In genomic region chr1:166848015-166848535, GRCm38 (mm10) we compare ENCODE assay signal across 19 mouse cellular contexts.
DNase-seq lines count a peak whose midpoint lies in the region.
"Had no signal": no experiment of that assay in that cellular context is flagged by ENCODE, and none has a peak within 500 bp of the region (broad histone marks: within the 10 kb centered on the region; RNA-seq: fewer than 3 reads in every experiment).

No protein-coding gene starts in this region.

- no peaks in the 10 kb centered on the region for H3K9me3 ChIP-seq in heart, embryonic 10.5 days
- H3K9me3 ChIP-seq: forebrain, embryonic 10.5 days; heart, embryonic 12.5 days; hindbrain, embryonic 15.5 days; kidney, embryonic 15.5 days; limb, embryonic 13.5 days; liver, embryonic 13.5 days had no signal

- 56% methylated on average over 4 of the region's 4 CpGs for WGBS in heart, embryonic 10.5 days

- peaks cover 4% of the 10 kb centered on the region; the same call in 1 of the 2 replicates for H3K4me1 ChIP-seq in heart, embryonic 10.5 days
- H3K4me1 ChIP-seq: liver, embryonic 13.5 days had no signal

- no peak overlapping the region for H3K27ac ChIP-seq in heart, embryonic 10.5 days
- H3K27ac ChIP-seq: forebrain, embryonic 10.5 days; hindbrain, embryonic 15.5 days; kidney, embryonic 15.5 days; limb, embryonic 13.5 days; liver, embryonic 13.5 days had no signal

- H3K27me3 ChIP-seq in heart, embryonic 10.5 days (ENCODE audit: insufficient read depth, poor library complexity, severe bottlenecking): no peaks in the 10 kb centered on the region
- H3K27me3 ChIP-seq: heart, embryonic 12.5 days; hindbrain, embryonic 15.5 days; kidney, embryonic 15.5 days; limb, embryonic 13.5 days; liver, embryonic 13.5 days had no signal

- no peaks in the 10 kb centered on the region for H3K36me3 ChIP-seq in heart, embryonic 10.5 days
- H3K36me3 ChIP-seq: forebrain, embryonic 10.5 days; G1E; heart, embryonic 12.5 days; hindbrain, embryonic 15.5 days; kidney, embryonic 15.5 days; limb, embryonic 13.5 days; liver, embryonic 13.5 days had no signal

- H3K4me3 ChIP-seq in heart, embryonic 10.5 days: no peak overlapping the region
- H3K4me3 ChIP-seq: forebrain, embryonic 10.5 days; heart, embryonic 12.5 days; hindbrain, embryonic 15.5 days; kidney, embryonic 15.5 days; limb, embryonic 13.5 days; liver, embryonic 13.5 days had no signal

- DNase-seq in heart, postnatal 4 days: peak; percentile 14
- DNase-seq in heart, embryonic 10.5 days (ENCODE audit: low spot score): no peak
- peak; percentile 3 for DNase-seq in lung, postnatal 10 days
- no peak for DNase-seq in lung, postnatal 14 days
- peak; percentile 69 for DNase-seq in NIH3T3 (ENCODE audit: low read depth)
- DNase-seq in adrenal gland, postnatal 36 days: peak; percentile 60 to 62
- DNase-seq in frontal cortex, postnatal 14 days (ENCODE audit: low spot score in 2 of 2): no peak
- no peak for DNase-seq in thymus, postnatal 0 days (ENCODE audit: low spot score)
- DNase-seq: cerebellum, adult 11-12 months; cerebellum, postnatal 25 days; embryo, embryonic 11 days; liver, embryonic 13.5 days; thymus, postnatal 4 days had no signal

Comparison
In these comparisons a context has a peak if more than half of its experiments do, and no peak if none do; other contexts are left out.
1. DNase-seq: peak in heart, postnatal 4 days (single experiment), lung, postnatal 10 days (single experiment), NIH3T3 (single experiment) and adrenal gland, postnatal 36 days (2 of 2); none in heart, embryonic 10.5 days (single experiment), lung, postnatal 14 days (single experiment), frontal cortex, postnatal 14 days (0 of 2) and thymus, postnatal 0 days (single experiment).